Mouse (Mus musculus) kidney, postnatal 14 days (tissue): ENCODE data around the gene Dytn.
A peak's percentile ranks its signal among the peaks of the same experiment; 100 is the strongest.
"Not testable (repeated sequence)": the region's sequence is repeated elsewhere in the genome, so short reads cannot be mapped to it uniquely, and the experiment has no call there.

Experiments used
- DNase-seq: peaks from one replicate; pipeline ENCODE4 v3.0.0; 2022; ENCODE audit warnings: mixed read lengths

The Dytn gene

GRCm38 (mm10) chr1:63686827-63687226 lies at the start of gene Dytn:
Gene Dytn, minus strand, starts transcription at chr1:63686927.
- DNase-seq, result no peak

GRCm38 (mm10) chr1:63730240-63730771 lies 43.6 kb upstream of the Dytn start, which contains the start of the genes Mdh1b and Fastkd2:
Gene Mdh1b, minus strand, starts transcription at chr1:63730318.
Gene Fastkd2, plus strand, starts transcription at chr1:63730614.
- DNase-seq, result peak; percentile 93

- no peak for DNase-seq
Measured at GRCm38 (mm10) chr1:63729796-63730195, 43.1 kb upstream of the Dytn start.

- DNase-seq, result no peak
Measured at GRCm38 (mm10) chr1:63720161-63720560, 33.4 kb upstream of the Dytn start.

GRCm38 (mm10) chr1:63708876-63709275 lies 22.1 kb upstream of the Dytn start:
- no peak for DNase-seq

GRCm38 (mm10) chr1:63705733-63706132 lies 19.0 kb upstream of the Dytn start:
- DNase-seq, result peak; percentile 21

- DNase-seq, result no peak
Measured at GRCm38 (mm10) chr1:63696861-63697260, 10.1 kb upstream of the Dytn start.

GRCm38 (mm10) chr1:63675975-63676374 lies 10.8 kb downstream of the Dytn start:
- DNase-seq, result no peak

- DNase-seq, result peak; percentile 10
Measured at GRCm38 (mm10) chr1:63668852-63669160, 17.9 kb downstream of the Dytn start.

- DNase-seq, result no peak
Measured at GRCm38 (mm10) chr1:63667949-63668851, 18.5 kb downstream of the Dytn start.

- no peak for DNase-seq
Measured at GRCm38 (mm10) chr1:63667201-63667948, 19.4 kb downstream of the Dytn start.

GRCm38 (mm10) chr1:63666089-63666488 lies 20.6 kb downstream of the Dytn start:
- DNase-seq, result no peak

GRCm38 (mm10) chr1:63659591-63659990 lies 27.1 kb downstream of the Dytn start:
- DNase-seq, result peak; percentile 39

- DNase-seq, result peak; percentile 64
Measured at GRCm38 (mm10) chr1:63658016-63658415, 28.7 kb downstream of the Dytn start.

GRCm38 (mm10) chr1:63639921-63640320 lies 46.8 kb downstream of the Dytn start:
- no peak for DNase-seq

- DNase-seq, result not testable (repeated sequence)
Measured at GRCm38 (mm10) chr1:63630390-63630789, 56.3 kb downstream of the Dytn start.

GRCm38 (mm10) chr1:63628211-63628610 lies 58.5 kb downstream of the Dytn start:
- no peak for DNase-seq

GRCm38 (mm10) chr1:63615668-63616067 lies 71.1 kb downstream of the Dytn start, which contains the start of gene Gm39653:
Gene Gm39653, plus strand, starts transcription at chr1:63615968.
- no peak for DNase-seq

- peak; percentile 50 for DNase-seq
Measured at GRCm38 (mm10) chr1:63614594-63614993, 72.1 kb downstream of the Dytn start.

GRCm38 (mm10) chr1:63609613-63610012 lies 77.1 kb downstream of the Dytn start:
- no peak for DNase-seq

- DNase-seq, result no peak
Measured at GRCm38 (mm10) chr1:63603870-63604500, 82.7 kb downstream of the Dytn start.

- no peak for DNase-seq
Measured at GRCm38 (mm10) chr1:63586869-63587268, 99.9 kb downstream of the Dytn start.

- no peak for DNase-seq
Measured at GRCm38 (mm10) chr1:63579153-63579552, 107.6 kb downstream of the Dytn start.
